Mouse (Mus musculus) cerebellum, postnatal 14 days (tissue): Measurements from ENCODE around the gene Adgrf5.
"Not testable (repeated sequence)": the region's sequence is repeated elsewhere in the genome, so short reads cannot be mapped to it uniquely, and the experiment has no call there.

Source experiments
- DNase-seq, 2 experiments: peaks; one replicate each; pipeline ENCODE4 v3.0.0; 2021; ENCODE audit warnings: mixed read lengths in 2 of 2

Gene Adgrf5

GRCm38 (mm10) chr17:43359826-43360619 is at the start of gene Adgrf5:
Gene Adgrf5, plus strand, starts transcription at chr17:43360451.
- DNase-seq = no peak

- DNase-seq = no peak
Observed at GRCm38 (mm10) chr17:43325986-43326671, 34.1 kb upstream of the Adgrf5 start.

- DNase-seq = peak; percentile 43 to 60
Observed at GRCm38 (mm10) chr17:43326726-43327700, 33.2 kb upstream of the Adgrf5 start.

GRCm38 (mm10) chr17:43327810-43328209 is 32.4 kb upstream of the Adgrf5 start:
- no peak for DNase-seq

GRCm38 (mm10) chr17:43329216-43329615 is 31.0 kb upstream of the Adgrf5 start:
- DNase-seq = no peak

GRCm38 (mm10) chr17:43329761-43330183 is 30.5 kb upstream of the Adgrf5 start:
- no peak for DNase-seq

GRCm38 (mm10) chr17:43332686-43333085 is 27.6 kb upstream of the Adgrf5 start:
- DNase-seq = no peak

GRCm38 (mm10) chr17:43334074-43334473 is 26.2 kb upstream of the Adgrf5 start:
- DNase-seq = no peak

- no peak for DNase-seq
Observed at GRCm38 (mm10) chr17:43337643-43338042, 22.6 kb upstream of the Adgrf5 start.

GRCm38 (mm10) chr17:43338279-43338678 is 22.0 kb upstream of the Adgrf5 start:
- DNase-seq = no peak

- not testable (repeated sequence) for DNase-seq
Observed at GRCm38 (mm10) chr17:43346499-43346898, 13.8 kb upstream of the Adgrf5 start.

- peak in 1 of 2 experiments; percentile 3 for DNase-seq
Observed at GRCm38 (mm10) chr17:43357902-43358539, 2.2 kb upstream of the Adgrf5 start.

GRCm38 (mm10) chr17:43361021-43361420 is 770 bp downstream of the Adgrf5 start:
- no peak for DNase-seq

- no peak for DNase-seq
Observed at GRCm38 (mm10) chr17:43362362-43362761, 2.1 kb downstream of the Adgrf5 start.

GRCm38 (mm10) chr17:43362881-43363280 is 2.6 kb downstream of the Adgrf5 start:
- DNase-seq = no peak

GRCm38 (mm10) chr17:43363921-43364320 is 3.7 kb downstream of the Adgrf5 start:
- DNase-seq = no peak

- no peak for DNase-seq
Observed at GRCm38 (mm10) chr17:43365297-43365696, 5.0 kb downstream of the Adgrf5 start.

GRCm38 (mm10) chr17:43366486-43366885 is 6.2 kb downstream of the Adgrf5 start:
- DNase-seq = no peak

- no peak for DNase-seq
Observed at GRCm38 (mm10) chr17:43368171-43368576, 7.9 kb downstream of the Adgrf5 start.

GRCm38 (mm10) chr17:43372604-43373003 is 12.4 kb downstream of the Adgrf5 start:
- no peak for DNase-seq

GRCm38 (mm10) chr17:43374020-43374419 is 13.8 kb downstream of the Adgrf5 start:
- no peak for DNase-seq

- no peak for DNase-seq
Observed at GRCm38 (mm10) chr17:43376527-43376926, 16.3 kb downstream of the Adgrf5 start.
